ENCODE assay signal across 8 mouse cellular contexts in the genomic region with DNA sequence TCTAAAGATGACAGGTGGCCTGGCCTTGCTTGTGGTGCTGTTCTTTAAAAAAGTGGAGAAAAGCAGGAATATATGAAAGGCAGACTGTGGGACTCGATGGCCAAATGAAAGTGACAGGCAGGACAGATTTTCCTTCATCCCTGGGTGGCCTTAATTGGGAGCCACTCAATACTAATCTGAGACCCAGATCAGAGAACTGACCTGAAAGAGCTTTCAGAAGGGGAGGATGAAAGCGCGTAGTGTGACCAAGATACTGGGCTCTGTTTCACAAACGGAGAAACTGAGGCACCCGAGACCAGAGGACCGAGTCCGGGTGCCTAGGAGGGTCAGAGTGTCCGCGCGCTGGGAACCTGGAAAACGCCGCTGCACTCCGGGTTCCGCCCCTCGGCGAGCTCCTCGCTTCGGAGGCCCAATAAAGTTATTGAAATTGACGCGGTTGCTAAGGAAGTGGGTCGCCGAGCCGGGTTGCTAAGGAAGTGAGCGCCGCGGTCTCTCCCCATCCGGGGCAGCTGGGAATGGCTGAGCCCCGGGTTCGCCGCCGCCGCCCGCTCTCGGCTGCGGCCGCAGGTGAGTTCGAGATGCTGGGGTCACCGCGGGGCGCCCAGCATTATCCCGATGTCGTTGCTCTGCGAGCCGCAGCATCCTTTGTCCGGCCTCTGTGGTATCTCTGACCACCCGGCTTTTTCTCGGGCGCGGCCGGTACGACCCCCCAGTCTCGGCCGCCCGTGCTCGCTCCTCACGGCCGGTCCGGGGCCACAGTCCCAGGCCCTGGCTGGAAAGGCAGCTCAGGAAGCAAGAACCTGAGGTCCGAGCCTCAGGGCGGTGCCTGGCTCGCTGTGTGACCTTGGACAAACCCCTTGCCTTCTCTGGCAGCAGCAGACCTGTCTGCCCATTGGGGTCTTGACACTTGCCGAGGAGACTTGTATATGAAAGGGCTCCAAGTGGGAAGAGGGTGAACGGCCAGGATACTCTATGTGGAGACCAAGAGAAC. TPM values are rescaled to one million over a fixed set of nuclear protein-coding genes. Genes with fewer than 3 reads are reported as not detected.
DNase-seq lines count a peak whose midpoint lies in the region; ATAC-seq and TF ChIP-seq lines count a peak whose summit lies in the region.

A gene (plus strand): TSS at position 476 of the 991 bp plus-strand sequence.

- TF ChIP-seq CTCF in CH12.LX (conservative IDR thresholded peaks at IDR 0.05 in 1 of 2, IDR thresholded peaks at IDR 0.05 in 1 of 2; ENCODE audit: low read depth in 2 of 2, low read length in 2 of 2) = no peak
- TF ChIP-seq CTCF in heart, postnatal 0 days (IDR thresholded peaks at IDR 0.05; ENCODE audit: low read depth) = no peak
- no peak for TF ChIP-seq CTCF in testis, adult 2 months (IDR thresholded peaks at IDR 0.05; ENCODE audit: control insufficient read depth, insufficient read depth, insufficient replicate concordance, low read depth, low read length)

- TF ChIP-seq RAD21 in CH12.LX (IDR thresholded peaks at IDR 0.05; ENCODE audit: low read depth, low read length) = no peak

- ATAC-seq in forebrain, embryonic 12.5 days (ENCODE audit: low FRiP score) = peak; percentile 95
- peak; percentile 93 for ATAC-seq in heart, postnatal 0 days (ENCODE audit: insufficient read depth, low read depth)
- ATAC-seq in liver, embryonic 16.5 days (ENCODE audit: low read depth) = peak; percentile 86
- ATAC-seq in neural tube, embryonic 13.5 days (ENCODE audit: low read depth) = peak; percentile 93

- no peaks in the 10 kb centered on the region for H3K27me3 ChIP-seq in CH12.LX (replicated peaks)
- H3K27me3 ChIP-seq in forebrain, embryonic 12.5 days = peaks cover 3% of the 10 kb centered on the region; the same call in 1 of the 2 replicates
- no peaks in the 10 kb centered on the region for H3K27me3 ChIP-seq in heart, postnatal 0 days (ENCODE audit: control insufficient read depth, insufficient read depth, low read length)
- H3K27me3 ChIP-seq in liver, embryonic 16.5 days (ENCODE audit: control insufficient read depth, insufficient read depth, low read depth, low read length) = no peaks in the 10 kb centered on the region
- no peaks in the 10 kb centered on the region for H3K27me3 ChIP-seq in neural tube, embryonic 13.5 days
- H3K27me3 ChIP-seq in testis, adult 2 months (ENCODE audit: control insufficient read depth, insufficient read depth, low read length) = no peaks in the 10 kb centered on the region

- in situ Hi-C loops in CH12.LX (cut with MboI; ENCODE audit: low pct_ligation_motif_present, low pct_unique_long_range_greater_than_20kb, low sequenced_read_pairs) = no loop called here

- dilution Hi-C loops in CH12.LX (cut with MboI; ENCODE audit: extremely low pct_ligation_motif_present, extremely low pct_unique_long_range_greater_than_20kb, low sequenced_read_pairs) = no loop called here

- peak within 1 kb of the TSS; percentile 75 for H3K4me2 ChIP-seq in CH12.LX (ENCODE audit: insufficient read depth, low read depth, poor library complexity, severe bottlenecking)
- peak within 1 kb of the TSS; percentile 90 for H3K4me2 ChIP-seq in forebrain, embryonic 12.5 days
- peak within 1 kb of the TSS; percentile 96 for H3K4me2 ChIP-seq in heart, postnatal 0 days (ENCODE audit: low read depth, low read length)
- H3K4me2 ChIP-seq in liver, embryonic 16.5 days (ENCODE audit: low read depth, low read length) = peak within 1 kb of the TSS; percentile 92
- peak within 1 kb of the TSS; percentile 79 for H3K4me2 ChIP-seq in neural tube, embryonic 13.5 days

- WGBS in forebrain, embryonic 12.5 days = under 1% methylated on average over 63 of the region's 63 CpGs
- WGBS in heart, postnatal 0 days = under 1% methylated on average over 63 of the region's 63 CpGs
- WGBS in liver, embryonic 16.5 days (ENCODE audit: insufficient replicate concordance) = under 1% methylated on average over 63 of the region's 63 CpGs
- WGBS in neural tube, embryonic 13.5 days = under 1% methylated on average over 63 of the region's 63 CpGs

- H3K36me3 ChIP-seq in CH12.LX (replicated peaks in 1 of 2; ENCODE audit: control insufficient read depth in 1 of 2, insufficient read depth in 1 of 2, low read length in 1 of 2) = peaks cover 0 to 27% of the 10 kb centered on the region in 2 experiments
- no peaks in the 10 kb centered on the region for H3K36me3 ChIP-seq in forebrain, embryonic 12.5 days (replicated peaks)
- H3K36me3 ChIP-seq in heart, postnatal 0 days (replicated peaks; ENCODE audit: control insufficient read depth, insufficient read depth, low read length) = no peaks in the 10 kb centered on the region
- H3K36me3 ChIP-seq in liver, embryonic 16.5 days (ENCODE audit: control insufficient read depth, insufficient read depth) = no peaks in the 10 kb centered on the region
- 0 out of 2 replicates have a peak, but pooled peaks cover 6% of the 10 kb centered on the region for H3K36me3 ChIP-seq in neural tube, embryonic 13.5 days
- H3K36me3 ChIP-seq in testis, adult 2 months (ENCODE audit: control insufficient read depth, insufficient read depth, low read length) = no peaks in the 10 kb centered on the region; the same call in 1 of the 2 replicates

- peak within 1 kb of the TSS; percentile 91 for H3K9ac ChIP-seq in CH12.LX (ENCODE audit: insufficient read depth, low read depth)
- H3K9ac ChIP-seq in forebrain, embryonic 12.5 days = peak within 1 kb of the TSS; percentile 94
- H3K9ac ChIP-seq in heart, postnatal 0 days (replicated peaks; ENCODE audit: low read depth, low read length) = peak within 1 kb of the TSS; percentile 90
- peak within 1 kb of the TSS; percentile 81 for H3K9ac ChIP-seq in liver, embryonic 16.5 days (ENCODE audit: low read depth, low read length)
- H3K9ac ChIP-seq in neural tube, embryonic 13.5 days = peak within 1 kb of the TSS; percentile 98

- TF ChIP-seq EP300 in CH12.LX (IDR thresholded peaks at IDR 0.05; ENCODE audit: low read length) = no peak
- TF ChIP-seq EP300 in heart, postnatal 0 days (IDR thresholded peaks at IDR 0.05; ENCODE audit: low read depth) = peak; percentile 73; the same call in 1 of the 2 replicates

- peak within 1 kb of the TSS; percentile 71 to 99 (median 94) for H3K4me3 ChIP-seq in CH12.LX (replicated peaks in 1 of 3; ENCODE audit: low read depth in 2 of 3, low read length in 2 of 3, poor library complexity in 1 of 3)
- H3K4me3 ChIP-seq in forebrain, embryonic 12.5 days (replicated peaks) = peak within 1 kb of the TSS; percentile 96
- H3K4me3 ChIP-seq in heart, postnatal 0 days (ENCODE audit: low read depth, low read length) = peak within 1 kb of the TSS; percentile 97
- peak within 1 kb of the TSS; percentile 84 for H3K4me3 ChIP-seq in liver, embryonic 16.5 days (ENCODE audit: low read depth, low read length)
- peak within 1 kb of the TSS; percentile 99 for H3K4me3 ChIP-seq in neural tube, embryonic 13.5 days
- H3K4me3 ChIP-seq in testis, adult 2 months (ENCODE audit: control insufficient read depth, low read depth, low read length) = peak within 1 kb of the TSS; percentile 97

- peak; percentile 87 for DNase-seq in CH12.LX (ENCODE audit: extremely low read depth)
- peak; percentile 79 for DNase-seq in c-Kit-positive CD71-positive TER-119-negative erythroid progenitor cells, embryonic 14.5 days (ENCODE audit: low read depth)
- DNase-seq in heart, postnatal 0 days (ENCODE audit: low spot score) = peak; percentile 88
- peak; percentile 90 to 93 for DNase-seq in kidney, postnatal 4 days

- peaks cover 7% of the 10 kb centered on the region for H3K79me2 ChIP-seq in CH12.LX (replicated peaks; ENCODE audit: control insufficient read depth, extremely low read depth, insufficient read depth, poor library complexity, severe bottlenecking)

- H3K4me1 ChIP-seq in CH12.LX (ENCODE audit: control insufficient read depth in 1 of 2, insufficient read depth in 2 of 2) = peaks cover 7 to 39% of the 10 kb centered on the region in 2 experiments
- peaks cover 20% of the 10 kb centered on the region for H3K4me1 ChIP-seq in forebrain, embryonic 12.5 days
- H3K4me1 ChIP-seq in heart, postnatal 0 days (ENCODE audit: control insufficient read depth, insufficient read depth) = peaks cover 13% of the 10 kb centered on the region
- peaks cover 16% of the 10 kb centered on the region for H3K4me1 ChIP-seq in liver, embryonic 16.5 days (ENCODE audit: control insufficient read depth, low read depth, low read length)
- peaks cover 43% of the 10 kb centered on the region for H3K4me1 ChIP-seq in neural tube, embryonic 13.5 days (replicated peaks)
- H3K4me1 ChIP-seq in testis, adult 2 months (ENCODE audit: control insufficient read depth, insufficient read depth, low read length) = peaks cover 11% of the 10 kb centered on the region

- H3K9me3 ChIP-seq in CH12.LX (replicated peaks; ENCODE audit: low read length) = no peaks in the 10 kb centered on the region
- H3K9me3 ChIP-seq in forebrain, embryonic 12.5 days = no peaks in the 10 kb centered on the region
- no peaks in the 10 kb centered on the region for H3K9me3 ChIP-seq in heart, postnatal 0 days (replicated peaks; ENCODE audit: control insufficient read depth, low read length)
- no peaks in the 10 kb centered on the region for H3K9me3 ChIP-seq in liver, embryonic 16.5 days (replicated peaks; ENCODE audit: control insufficient read depth, low read length)
- no peaks in the 10 kb centered on the region for H3K9me3 ChIP-seq in neural tube, embryonic 13.5 days

- H3K27ac ChIP-seq in CH12.LX (ENCODE audit: insufficient read depth, low read depth) = peak within 1 kb of the TSS; percentile 6; the same call in 1 of the 2 replicates
- 0 out of 2 replicates have a peak within 1 kb of the TSS, but pooled peaks have one; percentile 19 for H3K27ac ChIP-seq in forebrain, embryonic 12.5 days
- peak within 1 kb of the TSS; percentile 62 for H3K27ac ChIP-seq in heart, postnatal 0 days (ENCODE audit: low read depth)
- no peak within 1 kb of the TSS; the same call in 1 of the 2 replicates for H3K27ac ChIP-seq in liver, embryonic 16.5 days (ENCODE audit: low read length)
- H3K27ac ChIP-seq in neural tube, embryonic 13.5 days (replicated peaks) = peak within 1 kb of the TSS; percentile 61; the same call in 1 of the 2 replicates
- H3K27ac ChIP-seq in testis, adult 2 months (ENCODE audit: control insufficient read depth, insufficient read depth, low read depth, low read length) = peak within 1 kb of the TSS; percentile 92

- TF ChIP-seq POLR2A in CH12.LX (IDR thresholded peaks at IDR 0.05; ENCODE audit: low read depth, low read length) = peak; percentile 72
- TF ChIP-seq POLR2A in testis, adult 2 months (IDR thresholded peaks at IDR 0.05; ENCODE audit: control insufficient read depth, low read depth, low read length) = peak; percentile 67

RNA-seq across cellular contexts. Expression of the gene that starts here (rescaled TPM):
- total RNA-seq in CH12.LX (2012; rRNA removed) (9.9 and 10.6 TPM in 2 replicates), CH12.LX (2014; rRNA removed) (8.5 and 9.1 TPM in 2 replicates)
- 15.8 and 16.5 TPM in 2 replicates for polyA plus RNA-seq in CH12.LX (2012; ENCODE audit: insufficient read length, low read depth)
- 11.4 and 11.9 TPM in 2 replicates for polyA plus RNA-seq in forebrain, embryonic 12.5 days (2016; fragmentation: Nextera tagmentation; extraction: Ambion mirVana)
- total RNA-seq in heart, postnatal 0 days (2014; rRNA removed; ENCODE audit: low replicate concordance) = 6.5 and 8.7 TPM in 2 replicates
- 2.5 and 3.1 TPM in 2 replicates for polyA plus RNA-seq in heart, postnatal 0 days (2015; fragmentation: Nextera tagmentation; extraction: Ambion mirVana)
- 1.9 and 2.1 TPM in 2 replicates for polyA plus RNA-seq in liver, embryonic 16.5 days (2015; fragmentation: Nextera tagmentation; extraction: Ambion mirVana)
- 16.7 and 17.2 TPM in 2 replicates for polyA plus RNA-seq in neural tube, embryonic 13.5 days (2015; fragmentation: Nextera tagmentation; extraction: Ambion mirVana)
- polyA plus RNA-seq in testis, adult 2 months (2012; rRNA removed) = 54.0 and 54.7 TPM in 2 replicates
